ENCODE assay signal across 8 mouse cellular contexts in genomic region chr11:98027297-98027688, GRCm38 (mm10). TPM values are rescaled to one million over a fixed set of nuclear protein-coding genes. Genes with fewer than 3 reads are reported as not detected.
DNase-seq lines count a peak whose midpoint lies in the region; ATAC-seq and TF ChIP-seq lines count a peak whose summit lies in the region.

No protein-coding gene starts in this region.

- peaks cover 5% of the 10 kb centered on the region; the same call in 1 of the 2 replicates for H3K4me1 ChIP-seq in heart, postnatal 0 days (ENCODE audit: control insufficient read depth, insufficient read depth)
- peaks cover 6 to 22% of the 10 kb centered on the region in 2 experiments; a peak in 3 of 4 replicates for H3K4me1 ChIP-seq in MEL (ENCODE audit: control insufficient read depth in 1 of 2, insufficient read depth in 2 of 2, low read length in 2 of 2)
- peaks cover 9% of the 10 kb centered on the region; the same call in 1 of the 2 replicates for H3K4me1 ChIP-seq in forebrain, postnatal 0 days (ENCODE audit: insufficient read depth)
- H3K4me1 ChIP-seq in midbrain, embryonic 11.5 days (ENCODE audit: control insufficient read depth, insufficient read depth, low read length) = peaks cover 18% of the 10 kb centered on the region

- TF ChIP-seq EP300 in heart, postnatal 0 days (IDR thresholded peaks at IDR 0.05; ENCODE audit: low read depth) = no peak
- TF ChIP-seq EP300 in MEL (IDR thresholded peaks at IDR 0.05; ENCODE audit: low read depth in 1 of 2, low read length in 2 of 2) = no peak

- H3K36me3 ChIP-seq in heart, postnatal 0 days (replicated peaks; ENCODE audit: control insufficient read depth, insufficient read depth, low read length) = peaks cover 32% of the 10 kb centered on the region
- H3K36me3 ChIP-seq in MEL (ENCODE audit: control insufficient read depth in 1 of 2, insufficient read depth in 2 of 2, low read length in 2 of 2) = peaks cover 12 to 20% of the 10 kb centered on the region in 2 experiments
- peaks cover 34% of the 10 kb centered on the region for H3K36me3 ChIP-seq in forebrain, postnatal 0 days (ENCODE audit: insufficient read depth)
- peaks cover 16% of the 10 kb centered on the region for H3K36me3 ChIP-seq in midbrain, embryonic 11.5 days (ENCODE audit: control insufficient read depth, insufficient read depth, low read length)

- 0% methylated on average over 18 of the region's 18 CpGs for WGBS in heart, postnatal 0 days
- under 1% methylated on average over 18 of the region's 18 CpGs for WGBS in forebrain, postnatal 0 days
- under 1% methylated on average over 18 of the region's 18 CpGs for WGBS in midbrain, embryonic 11.5 days

- TF ChIP-seq RAD21 in MEL (IDR thresholded peaks at IDR 0.05; ENCODE audit: low read depth, low read length) = no peak

- H3K27me3 ChIP-seq in heart, postnatal 0 days (ENCODE audit: control insufficient read depth, insufficient read depth, low read length) = no peaks in the 10 kb centered on the region
- H3K27me3 ChIP-seq in MEL (ENCODE audit: control insufficient read depth in 1 of 2, insufficient read depth in 2 of 2, low read length in 2 of 2) = no peaks in the 10 kb centered on the region
- no peaks in the 10 kb centered on the region for H3K27me3 ChIP-seq in forebrain, postnatal 0 days (ENCODE audit: insufficient read depth, low read length)
- H3K27me3 ChIP-seq in midbrain, embryonic 11.5 days (ENCODE audit: control insufficient read depth, insufficient read depth, low read length) = no peaks in the 10 kb centered on the region

- ATAC-seq in heart, postnatal 0 days (ENCODE audit: insufficient read depth, low read depth) = no peak
- no peak; the same call in 1 of the 2 replicates for ATAC-seq in forebrain, postnatal 0 days
- no peak for ATAC-seq in midbrain, embryonic 11.5 days (ENCODE audit: low FRiP score)
- no peak for ATAC-seq in granulocyte monocyte progenitor cell, adult 5-6 weeks (replicated peaks; ENCODE audit: poor library complexity, severe bottlenecking)

- no peak for DNase-seq in heart, postnatal 0 days (ENCODE audit: low spot score)
- no peak for DNase-seq in heart, adult 8-10 months (ENCODE audit: low spot score)
- peak; percentile 67 for DNase-seq in MEL (ENCODE audit: low read depth, low spot score)
- no peak for DNase-seq in forebrain, postnatal 0 days
- no peak for DNase-seq in midbrain, embryonic 11.5 days (ENCODE audit: low spot score, missing footprints)
- DNase-seq in retina, postnatal 1 day = no peak
- DNase-seq in adrenal gland, adult 2 months = no peak

- peaks cover 25% of the 10 kb centered on the region for H3K79me2 ChIP-seq in MEL (ENCODE audit: control insufficient read depth, insufficient read depth, low read length, poor library complexity)

- H3K4me3 ChIP-seq in heart, postnatal 0 days (ENCODE audit: low read depth, low read length) = peak overlapping the region; percentile 85
- H3K4me3 ChIP-seq in MEL (ENCODE audit: control insufficient read depth in 1 of 2, insufficient read depth in 1 of 2, low read depth in 2 of 2, low read length in 2 of 2) = peak overlapping the region; percentile 81 to 93
- peak overlapping the region; percentile 88 for H3K4me3 ChIP-seq in forebrain, postnatal 0 days (ENCODE audit: low read depth, low read length)
- peak overlapping the region; percentile 100 for H3K4me3 ChIP-seq in midbrain, embryonic 11.5 days (ENCODE audit: low read depth, low read length)

- peak overlapping the region; percentile 90 for H3K27ac ChIP-seq in heart, postnatal 0 days (ENCODE audit: low read depth)
- peak overlapping the region; percentile 90 for H3K27ac ChIP-seq in MEL (ENCODE audit: control insufficient read depth, low read depth, low read length)
- peak overlapping the region; percentile 90 for H3K27ac ChIP-seq in forebrain, postnatal 0 days (ENCODE audit: low read depth, low read length)
- H3K27ac ChIP-seq in midbrain, embryonic 11.5 days (ENCODE audit: low read depth, low read length) = peak overlapping the region; percentile 93

- TF ChIP-seq POLR2A in MEL (IDR thresholded peaks at IDR 0.05; ENCODE audit: control insufficient read depth in 1 of 2, insufficient read depth in 1 of 2, low read depth in 1 of 2, low read length in 2 of 2, poor library complexity in 1 of 2) = peak in 1 of 2 experiments; percentile 2; a peak in 2 of 4 replicates

- no peaks in the 10 kb centered on the region for H3K9me3 ChIP-seq in heart, postnatal 0 days (replicated peaks; ENCODE audit: control insufficient read depth, low read length)
- H3K9me3 ChIP-seq in MEL (replicated peaks; ENCODE audit: insufficient read depth, low read length) = no peaks in the 10 kb centered on the region
- H3K9me3 ChIP-seq in forebrain, postnatal 0 days (ENCODE audit: low read length) = no peaks in the 10 kb centered on the region
- H3K9me3 ChIP-seq in midbrain, embryonic 11.5 days (ENCODE audit: control insufficient read depth, low read length) = no peaks in the 10 kb centered on the region

- peak overlapping the region; percentile 77 for H3K4me2 ChIP-seq in heart, postnatal 0 days (ENCODE audit: low read depth, low read length)
- peak overlapping the region; percentile 81 for H3K4me2 ChIP-seq in forebrain, postnatal 0 days (ENCODE audit: low read depth)
- peak overlapping the region; percentile 80 for H3K4me2 ChIP-seq in midbrain, embryonic 11.5 days

- no peak for TF ChIP-seq CTCF in heart, postnatal 0 days (IDR thresholded peaks at IDR 0.05; ENCODE audit: low read depth)
- no peak for TF ChIP-seq CTCF in MEL (IDR thresholded peaks at IDR 0.05 in 2 of 3, conservative IDR thresholded peaks at IDR 0.05 in 1 of 3; ENCODE audit: control insufficient read depth in 1 of 3, insufficient read depth in 1 of 3, low read depth in 2 of 3, low read length in 3 of 3, poor library complexity in 1 of 3, severe bottlenecking in 1 of 3)
- TF ChIP-seq CTCF in forebrain, postnatal 0 days (IDR thresholded peaks at IDR 0.05; ENCODE audit: low read depth) = no peak

- H3K9ac ChIP-seq in heart, postnatal 0 days (replicated peaks; ENCODE audit: low read depth, low read length) = peak overlapping the region; percentile 98
- peak overlapping the region; percentile 96 for H3K9ac ChIP-seq in MEL (ENCODE audit: control insufficient read depth, low read depth, low read length, poor library complexity, severe bottlenecking)
- H3K9ac ChIP-seq in forebrain, postnatal 0 days = peak overlapping the region; percentile 99
- H3K9ac ChIP-seq in midbrain, embryonic 11.5 days (ENCODE audit: low read length) = peak overlapping the region; percentile 99

RNA-seq across cellular contexts. Expression of gene Rpl19, which starts 0.8 kb away (rescaled TPM):
- 604 and 622 TPM in 2 replicates for total RNA-seq in heart, postnatal 0 days (2014; rRNA removed; ENCODE audit: low replicate concordance)
- 588 TPM in 2 replicates for polyA plus RNA-seq in heart, postnatal 0 days (2015; fragmentation: Nextera tagmentation; extraction: Ambion mirVana)
- total RNA-seq in heart, adult 8-10 months (2022) = 100 to 1,000 TPM; 503 to 616 (median 589) TPM
- total RNA-seq in MEL (2012; rRNA removed) = 4,634 and 4,715 TPM in 2 replicates
- polyA plus RNA-seq in MEL (2012; ENCODE audit: insufficient read depth in 1 of 2, insufficient read length in 2 of 2, low read depth in 1 of 2, low replicate concordance in 2 of 2, missing spikeins in 1 of 2) = 1,000 to 10,000 TPM in 1 of 2 experiments, 100 to 1,000 TPM in 1; 210 to 2,650 TPM
- 793 and 1,371 TPM in 2 replicates for total RNA-seq in forebrain, postnatal 0 days (2014; rRNA removed)
- 687 and 897 TPM in 2 replicates for polyA plus RNA-seq in forebrain, postnatal 0 days (2015; fragmentation: Nextera tagmentation; extraction: Ambion mirVana)
- 945 and 991 TPM in 2 replicates for polyA plus RNA-seq in midbrain, embryonic 11.5 days (2014; fragmentation: Nextera tagmentation; extraction: Ambion mirVana)
- 3,567 and 3,801 TPM in 2 replicates for total RNA-seq in granulocyte monocyte progenitor cell, adult 5-6 weeks (2014; fragmentation: Nextera tagmentation)
- 1,586 and 1,858 TPM in 2 replicates for total RNA-seq in granulocyte monocyte progenitor cell, adult 5-6 weeks (2017)
- total RNA-seq in adrenal gland, adult 2 months (2021) = 1,000 to 10,000 TPM; 1,223 to 1,284 TPM
- polyA plus RNA-seq in adrenal gland, adult 2 months (2012; rRNA removed) = 128 and 129 TPM in 2 replicates

RNA-seq across cellular contexts. Expression of gene Cacnb1, which starts 4.5 kb away (rescaled TPM):
- 5.5 and 6.2 TPM in 2 replicates for total RNA-seq in heart, postnatal 0 days (2014; rRNA removed; ENCODE audit: low replicate concordance)
- 4.8 and 5.2 TPM in 2 replicates for polyA plus RNA-seq in heart, postnatal 0 days (2015; fragmentation: Nextera tagmentation; extraction: Ambion mirVana)
- 1 to 10 TPM; 6.2 to 8.5 (median 6.5) TPM for total RNA-seq in heart, adult 8-10 months (2022)
- 1.8 and 2.3 TPM in 2 replicates for total RNA-seq in MEL (2012; rRNA removed)
- polyA plus RNA-seq in MEL (2012; ENCODE audit: insufficient read depth in 1 of 2, insufficient read length in 2 of 2, low read depth in 1 of 2, low replicate concordance in 2 of 2, missing spikeins in 1 of 2) = 1 to 10 TPM in 1 of 2 experiments, not detected in 1; 4.4 TPM
- 64.1 and 76.4 TPM in 2 replicates for total RNA-seq in forebrain, postnatal 0 days (2014; rRNA removed)
- 49.4 and 57.2 TPM in 2 replicates for polyA plus RNA-seq in forebrain, postnatal 0 days (2015; fragmentation: Nextera tagmentation; extraction: Ambion mirVana)
- 9.7 and 10.3 TPM in 2 replicates for polyA plus RNA-seq in midbrain, embryonic 11.5 days (2014; fragmentation: Nextera tagmentation; extraction: Ambion mirVana)
- total RNA-seq in granulocyte monocyte progenitor cell, adult 5-6 weeks (2014; fragmentation: Nextera tagmentation) = 0.71 and 4.5 TPM in 2 replicates
- 0.56 and 0.77 TPM in 2 replicates for total RNA-seq in granulocyte monocyte progenitor cell, adult 5-6 weeks (2017)
- total RNA-seq in adrenal gland, adult 2 months (2021) = 1 to 10 TPM; 6.9 to 9.6 TPM
- polyA plus RNA-seq in adrenal gland, adult 2 months (2012; rRNA removed) = 14.4 and 14.5 TPM in 2 replicates

RNA-seq across cellular contexts. Expression of gene Stac2, which starts 26.0 kb away (rescaled TPM):
- total RNA-seq in heart, postnatal 0 days (2014; rRNA removed; ENCODE audit: low replicate concordance) = 0.15 TPM in 1 of 2 replicates, not detected in the other
- 0.04 and 0.11 TPM in 2 replicates for polyA plus RNA-seq in heart, postnatal 0 days (2015; fragmentation: Nextera tagmentation; extraction: Ambion mirVana)
- total RNA-seq in heart, adult 8-10 months (2022) = under 1 TPM; 0.16 to 0.23 (median 0.19) TPM
- total RNA-seq in MEL (2012; rRNA removed) = not detected in 2 replicates
- polyA plus RNA-seq in MEL (2012; ENCODE audit: insufficient read depth in 1 of 2, insufficient read length in 2 of 2, low read depth in 1 of 2, low replicate concordance in 2 of 2, missing spikeins in 1 of 2) = under 1 TPM in 1 of 2 experiments, not detected in 1; 0.04 TPM
- 2.8 and 3.8 TPM in 2 replicates for total RNA-seq in forebrain, postnatal 0 days (2014; rRNA removed)
- 2.0 and 2.1 TPM in 2 replicates for polyA plus RNA-seq in forebrain, postnatal 0 days (2015; fragmentation: Nextera tagmentation; extraction: Ambion mirVana)
- 0.37 and 0.47 TPM in 2 replicates for polyA plus RNA-seq in midbrain, embryonic 11.5 days (2014; fragmentation: Nextera tagmentation; extraction: Ambion mirVana)
- total RNA-seq in granulocyte monocyte progenitor cell, adult 5-6 weeks (2014; fragmentation: Nextera tagmentation) = not detected in 2 replicates
- not detected in 2 replicates for total RNA-seq in granulocyte monocyte progenitor cell, adult 5-6 weeks (2017)
- 1 to 10 TPM; 3.6 to 4.0 TPM for total RNA-seq in adrenal gland, adult 2 months (2021)
- polyA plus RNA-seq in adrenal gland, adult 2 months (2012; rRNA removed) = 0.71 and 0.83 TPM in 2 replicates

RNA-seq across cellular contexts. Expression of gene Arl5c, which starts 31.3 kb away (rescaled TPM):
- 4.3 TPM in 1 of 2 replicates, not detected in the other for total RNA-seq in heart, postnatal 0 days (2014; rRNA removed; ENCODE audit: low replicate concordance)
- polyA plus RNA-seq in heart, postnatal 0 days (2015; fragmentation: Nextera tagmentation; extraction: Ambion mirVana) = 2.9 TPM in 2 replicates
- under 1 TPM; 0.22 to 0.87 (median 0.45) TPM for total RNA-seq in heart, adult 8-10 months (2022)
- total RNA-seq in MEL (2012; rRNA removed) = 1.2 and 1.3 TPM in 2 replicates
- 10 to 100 TPM in 1 of 2 experiments, not detected in 1; 10.4 TPM for polyA plus RNA-seq in MEL (2012; ENCODE audit: insufficient read depth in 1 of 2, insufficient read length in 2 of 2, low read depth in 1 of 2, low replicate concordance in 2 of 2, missing spikeins in 1 of 2)
- total RNA-seq in forebrain, postnatal 0 days (2014; rRNA removed) = 3.7 and 5.2 TPM in 2 replicates
- 3.0 and 4.2 TPM in 2 replicates for polyA plus RNA-seq in forebrain, postnatal 0 days (2015; fragmentation: Nextera tagmentation; extraction: Ambion mirVana)
- 6.7 and 8.9 TPM in 2 replicates for polyA plus RNA-seq in midbrain, embryonic 11.5 days (2014; fragmentation: Nextera tagmentation; extraction: Ambion mirVana)
- total RNA-seq in granulocyte monocyte progenitor cell, adult 5-6 weeks (2014; fragmentation: Nextera tagmentation) = 11.0 and 15.7 TPM in 2 replicates
- 2.9 and 6.1 TPM in 2 replicates for total RNA-seq in granulocyte monocyte progenitor cell, adult 5-6 weeks (2017)
- total RNA-seq in adrenal gland, adult 2 months (2021) = 1 to 10 TPM in 1 of 2 experiments, under 1 TPM in 1; 0.29 to 1.2 TPM
- 0.43 and 0.87 TPM in 2 replicates for polyA plus RNA-seq in adrenal gland, adult 2 months (2012; rRNA removed)

RNA-seq across cellular contexts. Expression of gene Plxdc1, which starts 41.0 kb away (rescaled TPM):
- total RNA-seq in heart, postnatal 0 days (2014; rRNA removed; ENCODE audit: low replicate concordance) = 0.39 and 2.6 TPM in 2 replicates
- 2.1 TPM in 2 replicates for polyA plus RNA-seq in heart, postnatal 0 days (2015; fragmentation: Nextera tagmentation; extraction: Ambion mirVana)
- 1 to 10 TPM; 2.7 to 4.5 (median 3.4) TPM for total RNA-seq in heart, adult 8-10 months (2022)
- total RNA-seq in MEL (2012; rRNA removed) = 13.1 and 15.1 TPM in 2 replicates
- 10 to 100 TPM in 1 of 2 experiments, not detected in 1; 24.5 TPM for polyA plus RNA-seq in MEL (2012; ENCODE audit: insufficient read depth in 1 of 2, insufficient read length in 2 of 2, low read depth in 1 of 2, low replicate concordance in 2 of 2, missing spikeins in 1 of 2)
- 0.54 and 1.5 TPM in 2 replicates for total RNA-seq in forebrain, postnatal 0 days (2014; rRNA removed)
- polyA plus RNA-seq in forebrain, postnatal 0 days (2015; fragmentation: Nextera tagmentation; extraction: Ambion mirVana) = 1.6 and 3.5 TPM in 2 replicates
- polyA plus RNA-seq in midbrain, embryonic 11.5 days (2014; fragmentation: Nextera tagmentation; extraction: Ambion mirVana) = 0.14 TPM in 1 of 2 replicates, not detected in the other
- 3.1 and 3.2 TPM in 2 replicates for total RNA-seq in granulocyte monocyte progenitor cell, adult 5-6 weeks (2014; fragmentation: Nextera tagmentation)
- 1.6 and 3.9 TPM in 2 replicates for total RNA-seq in granulocyte monocyte progenitor cell, adult 5-6 weeks (2017)
- 10 to 100 TPM; 17.5 to 22.2 TPM for total RNA-seq in adrenal gland, adult 2 months (2021)
- polyA plus RNA-seq in adrenal gland, adult 2 months (2012; rRNA removed) = 11.0 and 13.7 TPM in 2 replicates
